Mouse (Mus musculus) MEL (cell line): ENCODE results near the gene 4930544D05Rik. TPM values are rescaled to one million over a fixed set of nuclear protein-coding genes. Genes with fewer than 3 reads are reported as not detected.

ENCODE experiments used
- DNase-seq: peaks from one replicate; pipeline ENCODE4 v3.0.0; 2011; ENCODE audit warnings: low read depth, low spot score
- H3K27ac ChIP-seq: 2 replicates; pipeline ENCODE4 v1.5.1; 2012; ENCODE audit warnings: low read depth, mild to moderate bottlenecking, control low read depth, low read length, moderate library complexity; ENCODE audit not compliant: control insufficient read depth
- H3K27me3 ChIP-seq, 2 experiments: fragments of 150-350 bp in 1 of 2; sonication (generic) in 1 of 2; 2 replicates each; pipeline ENCODE4 v1.6.1; 2012; ENCODE audit warnings: low read length in 2 of 2, mild to moderate bottlenecking in 2 of 2, improper control_type of control experiment in 1 of 2, moderate library complexity in 1 of 2; ENCODE audit not compliant: insufficient read depth in 2 of 2, control insufficient read depth in 1 of 2
- H3K36me3 ChIP-seq, 2 experiments: 2 replicates each; pipeline ENCODE4 v1.6.1; 2012 to 2014; ENCODE audit warnings: low read length in 2 of 2, improper control_type of control experiment in 1 of 2, inconsistent platforms in 1 of 2, mild to moderate bottlenecking in 1 of 2; ENCODE audit not compliant: insufficient read depth in 2 of 2, control insufficient read depth in 1 of 2
- H3K4me1 ChIP-seq, 2 experiments: fragments of 150-350 bp in 1 of 2; sonication (generic) in 1 of 2; 2 replicates each; pipeline ENCODE4 v1.6.1; 2012; ENCODE audit warnings: low read length in 2 of 2, improper control_type of control experiment in 1 of 2, mild to moderate bottlenecking in 1 of 2; ENCODE audit not compliant: insufficient read depth in 2 of 2, control insufficient read depth in 1 of 2
- H3K4me3 ChIP-seq, 2 experiments: fragments of 150-350 bp in 1 of 2; sonication (generic) in 1 of 2; 2 replicates each; pipeline ENCODE4 v1.5.1; 2012; ENCODE audit warnings: low read depth in 2 of 2, low read length in 2 of 2, mild to moderate bottlenecking in 2 of 2, moderate library complexity in 2 of 2, control low read depth in 1 of 2, improper control_type of control experiment in 1 of 2; ENCODE audit not compliant: control insufficient read depth in 1 of 2, insufficient read depth in 1 of 2
- H3K79me2 ChIP-seq: 2 replicates; pipeline ENCODE4 v1.6.1; 2012; ENCODE audit warnings: mild to moderate bottlenecking, low read length, moderate library complexity; ENCODE audit not compliant: control insufficient read depth, poor library complexity, insufficient read depth
- H3K9ac ChIP-seq: 2 replicates; pipeline ENCODE4 v1.6.1; 2012; ENCODE audit warnings: low read depth, mild to moderate bottlenecking, control low read depth, low read length, moderate library complexity; ENCODE audit not compliant: control insufficient read depth, poor library complexity, severe bottlenecking
- H3K9me3 ChIP-seq: fragments of 150-350 bp; sonication (generic); replicated peaks from 2 replicates; pipeline ENCODE4 v1.6.1; 2012; ENCODE audit warnings: mild to moderate bottlenecking, low read length, improper control_type of control experiment, moderate library complexity; ENCODE audit not compliant: insufficient read depth
- BHLHE40 ChIP-seq: IDR thresholded peaks from 2 replicates; pipeline ENCODE4 v1.6.1; 2012; ENCODE audit warnings: low read depth, mild to moderate bottlenecking, inconsistent platforms, low read length, improper control_type of control experiment, borderline replicate concordance
- CHD2 ChIP-seq: IDR thresholded peaks from 2 replicates; pipeline ENCODE4 v1.6.1; 2011; ENCODE audit warnings: low read length, improper control_type of control experiment
- CTCF ChIP-seq, 3 experiments: IDR thresholded peaks in 2 of 3; conservative IDR thresholded peaks in 1 of 3; 2 replicates each; pipeline ENCODE4 v1.5.1; 2011 to 2012; ENCODE audit warnings: low read length in 3 of 3, low read depth in 2 of 3, mild to moderate bottlenecking in 2 of 3, improper control_type of control experiment in 1 of 3, inconsistent platforms in 1 of 3, mixed read lengths in 1 of 3, moderate library complexity in 1 of 3; ENCODE audit not compliant: control insufficient read depth in 1 of 3, insufficient read depth in 1 of 3, poor library complexity in 1 of 3, severe bottlenecking in 1 of 3
- E2F4 ChIP-seq: IDR thresholded peaks from 2 replicates; pipeline ENCODE4 v1.6.1; 2011; ENCODE audit warnings: low read depth, low read length, improper control_type of control experiment, borderline replicate concordance
- ELF1 ChIP-seq: IDR thresholded peaks from 2 replicates; pipeline ENCODE4 v1.6.1; 2014; ENCODE audit warnings: low read depth, mild to moderate bottlenecking, inconsistent platforms, low read length, improper control_type of control experiment, moderate library complexity
- EP300 ChIP-seq, 2 experiments: IDR thresholded peaks; 2 replicates each; pipeline ENCODE4 v1.6.1; 2011; ENCODE audit warnings: improper control_type of control experiment in 2 of 2, low read length in 2 of 2, low read depth in 1 of 2, mild to moderate bottlenecking in 1 of 2
- ETS1 ChIP-seq: IDR thresholded peaks from 2 replicates; pipeline ENCODE4 v1.6.1; 2012; ENCODE audit warnings: low read depth, mild to moderate bottlenecking, inconsistent platforms, low read length, improper control_type of control experiment, moderate library complexity
- GABPA ChIP-seq: IDR thresholded peaks from 2 replicates; pipeline ENCODE4 v1.6.1; 2012; ENCODE audit warnings: low read depth, mild to moderate bottlenecking, inconsistent platforms, low read length, improper control_type of control experiment, moderate library complexity
- HCFC1 ChIP-seq: IDR thresholded peaks from 2 replicates; pipeline ENCODE4 v1.6.1; 2012; ENCODE audit warnings: low read depth, mild to moderate bottlenecking, inconsistent platforms, low read length, improper control_type of control experiment, moderate library complexity
- JUND ChIP-seq: IDR thresholded peaks from 2 replicates; pipeline ENCODE4 v1.6.1; 2011; ENCODE audit warnings: low read depth, mild to moderate bottlenecking, improper control_type of control experiment, low read length
- KAT2A ChIP-seq: conservative IDR thresholded peaks from 2 replicates; pipeline ENCODE4 v1.6.1; 2012; ENCODE audit warnings: low read depth, low read length, improper control_type of control experiment, inconsistent platforms
- MAFK ChIP-seq: IDR thresholded peaks from 2 replicates; pipeline ENCODE4 v1.6.1; 2011; ENCODE audit warnings: low read depth, mild to moderate bottlenecking, low read length, improper control_type of control experiment, borderline replicate concordance
- MAX ChIP-seq: IDR thresholded peaks from 2 replicates; pipeline ENCODE4 v1.6.1; 2011; ENCODE audit warnings: low read length, improper control_type of control experiment
- MAZ ChIP-seq: IDR thresholded peaks from 2 replicates; pipeline ENCODE4 v1.6.1; 2012; ENCODE audit warnings: low read depth, mild to moderate bottlenecking, inconsistent platforms, low read length, improper control_type of control experiment
- MXI1 ChIP-seq: IDR thresholded peaks from 2 replicates; pipeline ENCODE4 v1.6.1; 2011; ENCODE audit warnings: mild to moderate bottlenecking, low read depth, low read length, improper control_type of control experiment
- NELFE ChIP-seq: IDR thresholded peaks from 2 replicates; pipeline ENCODE4 v1.6.1; 2011; ENCODE audit warnings: low read depth, low read length, improper control_type of control experiment
- NRF1 ChIP-seq: IDR thresholded peaks from 2 replicates; pipeline ENCODE4 v1.6.1; 2014; ENCODE audit warnings: low read depth, mild to moderate bottlenecking, inconsistent platforms, low read length, improper control_type of control experiment, moderate library complexity; ENCODE audit not compliant: poor library complexity, insufficient read depth, severe bottlenecking
- POLR2A ChIP-seq, 2 experiments: IDR thresholded peaks; 2 replicates each; pipeline ENCODE4 v1.6.1; 2011 to 2012; ENCODE audit warnings: low read length in 2 of 2, mild to moderate bottlenecking in 2 of 2, control low read depth in 1 of 2, improper control_type of control experiment in 1 of 2, low read depth in 1 of 2, moderate library complexity in 1 of 2; ENCODE audit not compliant: control insufficient read depth in 1 of 2, insufficient read depth in 1 of 2, poor library complexity in 1 of 2
- POLR2AphosphoS2 ChIP-seq: IDR thresholded peaks from 2 replicates; pipeline ENCODE4 v1.6.1; 2011; ENCODE audit warnings: low read length, improper control_type of control experiment
- RCOR1 ChIP-seq: IDR thresholded peaks from 2 replicates; pipeline ENCODE4 v1.6.1; 2012; ENCODE audit warnings: low read depth, mild to moderate bottlenecking, inconsistent platforms, low read length, improper control_type of control experiment
- SIN3A ChIP-seq: IDR thresholded peaks from 2 replicates; pipeline ENCODE4 v1.6.1; 2012; ENCODE audit warnings: low read length, improper control_type of control experiment, inconsistent platforms
- SMC3 ChIP-seq: IDR thresholded peaks from 2 replicates; pipeline ENCODE4 v1.6.1; 2011; ENCODE audit warnings: low read depth, low read length, improper control_type of control experiment
- TAL1 ChIP-seq: IDR thresholded peaks from 2 replicates; pipeline ENCODE4 v1.6.1; 2012; ENCODE audit warnings: mild to moderate bottlenecking, inconsistent platforms, low read length, moderate library complexity, mixed read lengths
- TBP ChIP-seq: IDR thresholded peaks from 2 replicates; pipeline ENCODE4 v1.8.0; 2011; ENCODE audit warnings: low read depth, low read length, improper control_type of control experiment
- TCF12 ChIP-seq: IDR thresholded peaks from 2 replicates; pipeline ENCODE4 v1.6.1; 2014; ENCODE audit warnings: low read depth, mild to moderate bottlenecking, inconsistent platforms, low read length, improper control_type of control experiment, moderate library complexity
- USF1 ChIP-seq: IDR thresholded peaks from 2 replicates; pipeline ENCODE4 v1.6.1; 2014; ENCODE audit warnings: low read depth, mild to moderate bottlenecking, inconsistent platforms, low read length, improper control_type of control experiment, moderate library complexity
- USF2 ChIP-seq, 2 experiments: IDR thresholded peaks; 2 replicates each; pipeline ENCODE4 v1.6.1; 2011 to 2012; ENCODE audit warnings: improper control_type of control experiment in 2 of 2, low read length in 2 of 2, borderline replicate concordance in 1 of 2, inconsistent platforms in 1 of 2, low read depth in 1 of 2, mild to moderate bottlenecking in 1 of 2; ENCODE audit not compliant: insufficient read depth in 1 of 2
- ZC3H11A ChIP-seq: IDR thresholded peaks from 2 replicates; pipeline ENCODE4 v1.6.1; 2012; ENCODE audit warnings: low read depth, mild to moderate bottlenecking, inconsistent platforms, low read length, improper control_type of control experiment
- ZKSCAN1 ChIP-seq: IDR thresholded peaks from 2 replicates; pipeline ENCODE4 v1.6.1; 2012; ENCODE audit warnings: low read depth, mild to moderate bottlenecking, inconsistent platforms, low read length, improper control_type of control experiment, moderate library complexity
- ZMIZ1 ChIP-seq: IDR thresholded peaks from 2 replicates; pipeline ENCODE4 v1.6.1; 2012; ENCODE audit warnings: low read depth, mild to moderate bottlenecking, inconsistent platforms, low read length, improper control_type of control experiment, moderate library complexity
- ZNF384 ChIP-seq: IDR thresholded peaks from 2 replicates; pipeline ENCODE4 v1.6.1; 2012; ENCODE audit warnings: low read depth, mild to moderate bottlenecking, inconsistent platforms, low read length, improper control_type of control experiment
- polyA plus RNA-seq, 2 experiments: library from polyadenylated mRNA; stranded (reverse) in 1 of 2; unstranded in 1 of 2; fragments of >175 nt in 1 of 2; fragments of >200 nt in 1 of 2; gene quantifications; 2 replicates each; pipeline versions ENCODE4 v1.2.1 to v1.2.4; 2012; ENCODE audit warnings: low replicate concordance in 2 of 2, low read depth in 1 of 2; ENCODE audit not compliant: insufficient read length in 2 of 2, insufficient read depth in 1 of 2, missing spikeins in 1 of 2
- total RNA-seq: library from RNA; depleted of rRNA; stranded (reverse); fragments of 300-350 nt; gene quantifications from 2 replicates; pipeline ENCODE4 v1.2.3, GENCODE M21; 2012

4930544D05Rik gene
- total and polyA plus RNA-seq, 3 experiments = 0.10 TPM; not detected in 2

GRCm38 (mm10) chr11:70654923-70655570, 39.4 kb downstream of the 4930544D05Rik start (continued):
- TF ChIP-seq ZMIZ1 (peak; percentile 78; the same call in 1 of the 2 replicates), ZC3H11A (no peak), ETS1 (0 out of 2 replicates have a peak, but pooled peaks have one; percentile 17), EP300 (IDR thresholded peaks at IDR 0.05; ENCODE audit: low read depth in 1 of 2, low read length in 2 of 2) (peak; percentile 13 to 28; a peak in 3 of 4 replicates), BHLHE40 (peak; percentile 69), NRF1 (peak; percentile 92), E2F4 (peak; percentile 78), USF2 (IDR thresholded peaks at IDR 0.05; ENCODE audit: borderline replicate concordance in 1 of 2, insufficient read depth in 1 of 2, low read depth in 1 of 2, low read length in 2 of 2) (no peak), GABPA (no peak), ELF1 (peak; percentile 38; the same call in 1 of the 2 replicates)

- H3K4me3 ChIP-seq = peak overlapping the region; percentile 74 to 80
- H3K9me3 ChIP-seq = no peaks in the 10 kb centered on the region
- DNase-seq = peak; percentile 90
- H3K27me3 ChIP-seq = no peaks in the 10 kb centered on the region
- peak overlapping the region; percentile 99 for H3K27ac ChIP-seq
- H3K36me3 ChIP-seq = peaks cover 8 to 30% of the 10 kb centered on the region in 2 experiments; a peak in 3 of 4 replicates
- peaks cover 3 to 34% of the 10 kb centered on the region in 2 experiments for H3K4me1 ChIP-seq
- H3K79me2 ChIP-seq = peaks cover 51% of the 10 kb centered on the region
- H3K9ac ChIP-seq = peak overlapping the region; percentile 88
- TF ChIP-seq USF1 (peak; percentile 79), CHD2 (no peak), TAL1 (no peak), TBP (no peak), MAX (peak; percentile 94), BHLHE40 (peak; percentile 41; the same call in 1 of the 2 replicates), KAT2A (no peak), MAZ (peak; percentile 90), TCF12 (peak; percentile 15), MAFK (no peak), CTCF (IDR thresholded peaks at IDR 0.05 in 2 of 3, conservative IDR thresholded peaks at IDR 0.05 in 1 of 3; ENCODE audit: control insufficient read depth in 1 of 3, insufficient read depth in 1 of 3, low read depth in 2 of 3, low read length in 3 of 3, poor library complexity in 1 of 3, severe bottlenecking in 1 of 3) (no peak), RCOR1 (no peak), POLR2A (IDR thresholded peaks at IDR 0.05; ENCODE audit: control insufficient read depth in 1 of 2, insufficient read depth in 1 of 2, low read depth in 1 of 2, low read length in 2 of 2, poor library complexity in 1 of 2) (peak; percentile 11 to 60), POLR2AphosphoS2 (no peak), NRF1 (peak; percentile 23; the same call in 1 of the 2 replicates), ELF1 (peak; percentile 51; the same call in 1 of the 2 replicates), HCFC1 (peak; percentile 29; the same call in 1 of the 2 replicates), ZNF384 (no peak), MXI1 (peak; percentile 82), ZKSCAN1 (no peak), JUND (no peak), SMC3 (no peak), SIN3A (no peak), NELFE (peak; percentile 50; the same call in 1 of the 2 replicates), USF2 (IDR thresholded peaks at IDR 0.05; ENCODE audit: borderline replicate concordance in 1 of 2, insufficient read depth in 1 of 2, low read depth in 1 of 2, low read length in 2 of 2) (no peak)
Observed at GRCm38 (mm10) chr11:70655571-70656455, 40.2 kb downstream of the 4930544D05Rik start.
